Mouse (Mus musculus): ENCODE data around the gene Kat2a. TPM values are rescaled to one million over a fixed set of nuclear protein-coding genes. Genes with fewer than 3 reads are reported as not detected.

The Kat2a gene
- polyA plus RNA-seq, 1 experiment from 2014 or later = 72.4 TPM

- H3K9me3 ChIP-seq = no peaks in the 10 kb centered on the region
- H3K9ac ChIP-seq = no peak overlapping the region
- peaks cover 7% of the 10 kb centered on the region for H3K4me1 ChIP-seq
- no peak for ATAC-seq (ENCODE audit: insufficient number of reproducible peaks, insufficient read depth, low FRiP score, low TSS enrichment)
- no peak overlapping the region for H3K4me2 ChIP-seq (replicated peaks)
- no peak overlapping the region for H3K27ac ChIP-seq
- peaks cover 48% of the 10 kb centered on the region for H3K36me3 ChIP-seq
- no peaks in the 10 kb centered on the region for H3K27me3 ChIP-seq
- 89% methylated on average over 4 of the region's 4 CpGs for WGBS
- H3K4me3 ChIP-seq = no peak overlapping the region
Measured at GRCm38 (mm10) chr11:100718866-100719265, 6.6 kb upstream of the Kat2a start.

GRCm38 (mm10) chr11:100718462-100718861, 6.2 kb upstream of the Kat2a start:
- no peaks in the 10 kb centered on the region for H3K27me3 ChIP-seq
- 89% methylated on average over 7 of the region's 7 CpGs for WGBS
- H3K9me3 ChIP-seq = no peaks in the 10 kb centered on the region
- no peak overlapping the region for H3K27ac ChIP-seq
- H3K4me2 ChIP-seq (replicated peaks) = no peak overlapping the region
- H3K4me1 ChIP-seq = peaks cover 11% of the 10 kb centered on the region
- peaks cover 48% of the 10 kb centered on the region for H3K36me3 ChIP-seq
- H3K9ac ChIP-seq = no peak overlapping the region
- no peak overlapping the region for H3K4me3 ChIP-seq
- no peak for ATAC-seq (ENCODE audit: insufficient number of reproducible peaks, insufficient read depth, low FRiP score, low TSS enrichment)

GRCm38 (mm10) chr11:100716649-100717048, 4.4 kb upstream of the Kat2a start:
- H3K36me3 ChIP-seq = peaks cover 48% of the 10 kb centered on the region
- H3K27me3 ChIP-seq = no peaks in the 10 kb centered on the region
- H3K27ac ChIP-seq = no peak overlapping the region
- H3K4me3 ChIP-seq = no peak overlapping the region
- H3K9ac ChIP-seq = no peak overlapping the region
- no peak overlapping the region for H3K4me2 ChIP-seq (replicated peaks)
- no peaks in the 10 kb centered on the region for H3K9me3 ChIP-seq
- H3K4me1 ChIP-seq = peaks cover 22% of the 10 kb centered on the region
- no peak for ATAC-seq (ENCODE audit: insufficient number of reproducible peaks, insufficient read depth, low FRiP score, low TSS enrichment)
- 87% methylated on average over 3 of the region's 3 CpGs for WGBS

GRCm38 (mm10) chr11:100714948-100715347, 2.7 kb upstream of the Kat2a start:
- H3K27ac ChIP-seq = no peak overlapping the region
- no peak overlapping the region for H3K4me2 ChIP-seq (replicated peaks)
- no peak overlapping the region for H3K4me3 ChIP-seq
- H3K4me1 ChIP-seq = peaks cover 30% of the 10 kb centered on the region
- H3K36me3 ChIP-seq = peaks cover 55% of the 10 kb centered on the region
- H3K27me3 ChIP-seq = no peaks in the 10 kb centered on the region
- no peaks in the 10 kb centered on the region for H3K9me3 ChIP-seq
- 88% methylated on average over 6 of the region's 6 CpGs for WGBS
- H3K9ac ChIP-seq = no peak overlapping the region
- ATAC-seq (ENCODE audit: insufficient number of reproducible peaks, insufficient read depth, low FRiP score, low TSS enrichment) = no peak

GRCm38 (mm10) chr11:100714534-100714915, 2.3 kb upstream of the Kat2a start:
- Histone ChIP-seq H3K36me3 (peaks cover 55% of the 10 kb centered on the region), H3K27me3 (no peaks in the 10 kb centered on the region), H3K9ac (no peak overlapping the region; the same call in 1 of the 2 replicates), H3K4me3 (no peak overlapping the region), H3K9me3 (no peaks in the 10 kb centered on the region), H3K27ac (peak overlapping the region; percentile 76), H3K4me1 (peaks cover 30% of the 10 kb centered on the region), H3K4me2 (replicated peaks) (peak overlapping the region; percentile 50)
- no peak for ATAC-seq (ENCODE audit: insufficient number of reproducible peaks, insufficient read depth, low FRiP score, low TSS enrichment)
- WGBS = 49% methylated on average over 6 of the region's 6 CpGs

- Histone ChIP-seq H3K9ac (peak within 1 kb of the TSS; percentile 42), H3K4me1 (peaks cover 30% of the 10 kb centered on the region), H3K9me3 (no peaks in the 10 kb centered on the region), H3K27ac (peak within 1 kb of the TSS; percentile 76), H3K27me3 (no peaks in the 10 kb centered on the region), H3K4me2 (replicated peaks) (peak within 1 kb of the TSS; percentile 73), H3K36me3 (peaks cover 55% of the 10 kb centered on the region), H3K4me3 (peak within 1 kb of the TSS; percentile 96)
- ATAC-seq (ENCODE audit: insufficient number of reproducible peaks, insufficient read depth, low FRiP score, low TSS enrichment) = no peak
- 5% methylated on average over 38 of the region's 38 CpGs for WGBS
Measured at GRCm38 (mm10) chr11:100713735-100714533, 1.7 kb upstream of the Kat2a start, which contains the start of gene Hspb9. Gene Hspb9 (plus strand): TSS chr11:100713850.

GRCm38 (mm10) chr11:100713174-100713573, 909 bp upstream of the Kat2a start:
- Histone ChIP-seq H3K4me3 (0 out of 2 replicates have a peak overlapping the region, but pooled peaks have one; percentile 22), H3K4me1 (peaks cover 30% of the 10 kb centered on the region), H3K9ac (peak overlapping the region; percentile 42), H3K9me3 (no peaks in the 10 kb centered on the region), H3K27ac (peak overlapping the region; percentile 76), H3K27me3 (no peaks in the 10 kb centered on the region), H3K36me3 (peaks cover 55% of the 10 kb centered on the region), H3K4me2 (replicated peaks) (peak overlapping the region; percentile 50)
- 47% methylated on average over 3 of the region's 4 CpGs for WGBS
- ATAC-seq (ENCODE audit: insufficient number of reproducible peaks, insufficient read depth, low FRiP score, low TSS enrichment) = no peak

GRCm38 (mm10) chr11:100710977-100711376, 1.3 kb downstream of the Kat2a start:
- H3K4me2 ChIP-seq (replicated peaks) = 0 out of 2 replicates have a peak overlapping the region, but pooled peaks have one; percentile 73
- H3K4me1 ChIP-seq = peaks cover 30% of the 10 kb centered on the region
- no peak for ATAC-seq (ENCODE audit: insufficient number of reproducible peaks, insufficient read depth, low FRiP score, low TSS enrichment)
- WGBS = 94% methylated on average over 4 of the region's 4 CpGs
- no peak overlapping the region for H3K9ac ChIP-seq
- H3K27me3 ChIP-seq = no peaks in the 10 kb centered on the region
- H3K27ac ChIP-seq = no peak overlapping the region
- peaks cover 56% of the 10 kb centered on the region for H3K36me3 ChIP-seq
- H3K4me3 ChIP-seq = 0 out of 2 replicates have a peak overlapping the region, but pooled peaks have one; percentile 4
- H3K9me3 ChIP-seq = no peaks in the 10 kb centered on the region

GRCm38 (mm10) chr11:100710528-100710927, 1.7 kb downstream of the Kat2a start:
- no peak overlapping the region for H3K4me2 ChIP-seq (replicated peaks)
- H3K4me1 ChIP-seq = peaks cover 30% of the 10 kb centered on the region
- H3K27me3 ChIP-seq = no peaks in the 10 kb centered on the region
- H3K36me3 ChIP-seq = peaks cover 55% of the 10 kb centered on the region
- no peak overlapping the region for H3K27ac ChIP-seq
- no peaks in the 10 kb centered on the region for H3K9me3 ChIP-seq
- no peak for ATAC-seq (ENCODE audit: insufficient number of reproducible peaks, insufficient read depth, low FRiP score, low TSS enrichment)
- no peak overlapping the region for H3K4me3 ChIP-seq
- WGBS = 93% methylated on average over 15 of the region's 15 CpGs
- no peak overlapping the region for H3K9ac ChIP-seq

- Histone ChIP-seq H3K36me3 (peaks cover 63% of the 10 kb centered on the region), H3K4me1 (peaks cover 28% of the 10 kb centered on the region), H3K4me3 (no peak overlapping the region), H3K27ac (no peak overlapping the region), H3K9me3 (no peaks in the 10 kb centered on the region), H3K4me2 (replicated peaks) (no peak overlapping the region), H3K27me3 (no peaks in the 10 kb centered on the region), H3K9ac (no peak overlapping the region)
- no peak for ATAC-seq (ENCODE audit: insufficient number of reproducible peaks, insufficient read depth, low FRiP score, low TSS enrichment)
- WGBS = 92% methylated on average over 9 of the region's 9 CpGs
Measured at GRCm38 (mm10) chr11:100709201-100709810, 3.0 kb downstream of the Kat2a start.

- no peak overlapping the region for H3K4me3 ChIP-seq
- H3K9me3 ChIP-seq = no peaks in the 10 kb centered on the region
- no peak for ATAC-seq (ENCODE audit: insufficient number of reproducible peaks, insufficient read depth, low FRiP score, low TSS enrichment)
- H3K27ac ChIP-seq = no peak overlapping the region
- H3K9ac ChIP-seq = no peak overlapping the region
- 89% methylated on average over 23 of the region's 23 CpGs for WGBS
- H3K4me2 ChIP-seq (replicated peaks) = no peak overlapping the region
- H3K4me1 ChIP-seq = no peaks in the 10 kb centered on the region
- 0 out of 2 replicates have a peak, but pooled peaks cover 6% of the 10 kb centered on the region for H3K27me3 ChIP-seq
- H3K36me3 ChIP-seq = peaks cover 59% of the 10 kb centered on the region
Measured at GRCm38 (mm10) chr11:100705095-100705747, 7.0 kb downstream of the Kat2a start.
